Mouse (Mus musculus): ENCODE measurements around the gene Tyro3. TPM values are rescaled to one million over a fixed set of nuclear protein-coding genes. Genes with fewer than 3 reads are reported as not detected.

The Tyro3 gene
- polyA plus RNA-seq, 1 experiment from 2014 or later = 11.6 TPM

DNA sequence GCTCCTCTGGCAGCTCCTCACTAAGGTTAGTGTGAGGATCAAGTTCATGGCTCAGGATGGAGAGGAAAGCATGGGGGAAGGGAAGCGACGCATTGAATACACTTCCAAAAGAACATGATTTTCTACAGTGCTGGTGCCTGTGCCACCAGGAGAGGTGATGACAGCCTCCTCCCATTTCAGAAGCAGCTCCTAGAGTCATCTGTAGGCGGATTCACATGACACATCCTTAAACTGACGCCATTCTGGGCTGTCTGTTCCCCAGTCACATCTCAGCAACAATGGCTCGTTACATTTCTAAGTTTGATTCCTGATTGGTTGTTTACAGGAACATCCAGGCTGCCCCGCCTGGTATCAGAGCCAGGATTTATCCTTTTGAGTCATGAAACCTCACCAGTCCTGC lies 44.5 kb downstream of the Tyro3 start:
- H3K4me3 ChIP-seq = 0 out of 2 replicates have a peak overlapping the region, but pooled peaks have one; percentile 8
- peak; percentile 77 for DNase-seq (ENCODE audit: low spot score)
- 40% methylated on average over 6 of the region's 6 CpGs for WGBS
- H3K36me3 ChIP-seq = no peaks in the 10 kb centered on the region
- H3K4me1 ChIP-seq = peaks cover 3% of the 10 kb centered on the region; the same call in 1 of the 2 replicates
- no peaks in the 10 kb centered on the region for H3K27me3 ChIP-seq (ENCODE audit: insufficient read depth, poor library complexity, severe bottlenecking)
- H3K27ac ChIP-seq = no peak overlapping the region
- no peaks in the 10 kb centered on the region for H3K9me3 ChIP-seq

- WGBS = 91% methylated on average over 4 of the region's 4 CpGs
- no peaks in the 10 kb centered on the region for H3K36me3 ChIP-seq
- no peaks in the 10 kb centered on the region for H3K9me3 ChIP-seq
- H3K27me3 ChIP-seq (ENCODE audit: insufficient read depth, poor library complexity, severe bottlenecking) = no peaks in the 10 kb centered on the region
- H3K4me3 ChIP-seq = no peak overlapping the region
- H3K4me1 ChIP-seq = peaks cover 3% of the 10 kb centered on the region; the same call in 1 of the 2 replicates
- no peak overlapping the region for H3K27ac ChIP-seq
- DNase-seq (ENCODE audit: low spot score) = peak; percentile 13
Observed at GRCm38 (mm10) chr2:119843526-119843925, 46.0 kb downstream of the Tyro3 start.

- H3K27me3 ChIP-seq (ENCODE audit: insufficient read depth, poor library complexity, severe bottlenecking) = no peaks in the 10 kb centered on the region
- H3K36me3 ChIP-seq = no peaks in the 10 kb centered on the region
- 67% methylated on average over 2 of the region's 2 CpGs for WGBS
- H3K27ac ChIP-seq = no peak overlapping the region
- peaks cover 3% of the 10 kb centered on the region; the same call in 1 of the 2 replicates for H3K4me1 ChIP-seq
- no peaks in the 10 kb centered on the region for H3K9me3 ChIP-seq
- DNase-seq (ENCODE audit: low spot score) = no peak
- no peak overlapping the region for H3K4me3 ChIP-seq
Observed at GRCm38 (mm10) chr2:119845882-119846546, 48.5 kb downstream of the Tyro3 start.

- H3K27ac ChIP-seq = no peak overlapping the region
- DNase-seq (ENCODE audit: low spot score) = no peak
- no peak overlapping the region for H3K4me3 ChIP-seq
- no peaks in the 10 kb centered on the region for H3K36me3 ChIP-seq
- no peaks in the 10 kb centered on the region for H3K27me3 ChIP-seq (ENCODE audit: insufficient read depth, poor library complexity, severe bottlenecking)
- no peaks in the 10 kb centered on the region for H3K4me1 ChIP-seq
- no peaks in the 10 kb centered on the region for H3K9me3 ChIP-seq
- 57% methylated on average over 4 of the region's 4 CpGs for WGBS
Observed at GRCm38 (mm10) chr2:119846929-119847328, 49.4 kb downstream of the Tyro3 start.

DNA sequence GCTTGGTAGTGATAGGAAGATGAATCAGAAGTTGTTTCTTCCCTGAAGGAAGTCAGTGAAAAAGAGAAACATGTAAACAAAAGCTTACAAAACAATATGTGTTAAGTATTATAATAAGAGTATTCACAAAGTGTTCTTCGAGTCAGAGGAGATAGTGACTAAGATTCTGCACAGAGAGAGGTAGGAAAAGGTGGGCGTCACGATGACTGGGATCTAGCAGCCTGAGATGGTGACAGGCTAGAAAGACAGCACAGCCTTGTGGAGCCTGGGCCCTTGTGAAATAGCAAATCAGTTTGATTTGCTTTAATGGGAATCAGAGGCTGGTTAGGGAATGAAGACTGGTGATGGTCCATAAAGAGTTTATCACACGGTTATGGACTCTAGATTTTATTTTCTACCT lies 56.3 kb downstream of the Tyro3 start:
- no peak overlapping the region for H3K27ac ChIP-seq
- DNase-seq (ENCODE audit: low spot score) = no peak
- H3K9me3 ChIP-seq = no peaks in the 10 kb centered on the region
- H3K27me3 ChIP-seq (ENCODE audit: insufficient read depth, poor library complexity, severe bottlenecking) = no peaks in the 10 kb centered on the region
- H3K36me3 ChIP-seq = no peaks in the 10 kb centered on the region
- WGBS = 80% methylated on average over 4 of the region's 4 CpGs
- H3K4me1 ChIP-seq = no peaks in the 10 kb centered on the region
- H3K4me3 ChIP-seq = no peak overlapping the region

- Histone ChIP-seq H3K9me3 (no peaks in the 10 kb centered on the region), H3K4me3 (no peak overlapping the region), H3K27me3 (ENCODE audit: insufficient read depth, poor library complexity, severe bottlenecking) (no peaks in the 10 kb centered on the region), H3K36me3 (no peaks in the 10 kb centered on the region), H3K4me1 (no peaks in the 10 kb centered on the region), H3K27ac (no peak overlapping the region)
- no peak for DNase-seq (ENCODE audit: low spot score)
- 56% methylated on average over 6 of the region's 6 CpGs for WGBS
Observed at GRCm38 (mm10) chr2:119855310-119855850, 57.8 kb downstream of the Tyro3 start.

GRCm38 (mm10) chr2:119857341-119857740 lies 59.8 kb downstream of the Tyro3 start:
- no peaks in the 10 kb centered on the region for H3K9me3 ChIP-seq
- H3K4me1 ChIP-seq = no peaks in the 10 kb centered on the region
- no peak overlapping the region for H3K27ac ChIP-seq
- DNase-seq (ENCODE audit: low spot score) = no peak
- no peaks in the 10 kb centered on the region for H3K36me3 ChIP-seq
- no peaks in the 10 kb centered on the region for H3K27me3 ChIP-seq (ENCODE audit: insufficient read depth, poor library complexity, severe bottlenecking)
- no peak overlapping the region for H3K4me3 ChIP-seq
- WGBS = 88% methylated on average over 2 of the region's 2 CpGs

GRCm38 (mm10) chr2:119864484-119864883 lies 67.0 kb downstream of the Tyro3 start:
- Histone ChIP-seq H3K4me3 (no peak overlapping the region), H3K36me3 (no peaks in the 10 kb centered on the region), H3K27me3 (ENCODE audit: insufficient read depth, poor library complexity, severe bottlenecking) (no peaks in the 10 kb centered on the region), H3K27ac (no peak overlapping the region), H3K4me1 (no peaks in the 10 kb centered on the region), H3K9me3 (no peaks in the 10 kb centered on the region)
- 76% methylated on average over 4 of the region's 4 CpGs for WGBS
- no peak for DNase-seq (ENCODE audit: low spot score)

Other genes with a start within 250 kb of the Tyro3 start
- 52.0 and 56.7 TPM in 2 replicates for gene Nusap1, start 179.4 kb upstream of the Tyro3 start, polyA plus RNA-seq (2016; fragmentation: Nextera tagmentation; extraction: Ambion mirVana)
- gene Oip5, start 179.3 kb upstream of the Tyro3 start, polyA plus RNA-seq (2016; fragmentation: Nextera tagmentation; extraction: Ambion mirVana) = 30.1 and 30.8 TPM in 2 replicates
- 58.3 and 65.4 TPM in 2 replicates for gene Ndufaf1, start 134.9 kb upstream of the Tyro3 start, polyA plus RNA-seq (2016; fragmentation: Nextera tagmentation; extraction: Ambion mirVana)
- gene Rtf1, start 122.7 kb upstream of the Tyro3 start, polyA plus RNA-seq (2016; fragmentation: Nextera tagmentation; extraction: Ambion mirVana) = 26.4 and 37.4 TPM in 2 replicates
- 2.7 and 3.1 TPM in 2 replicates for gene Itpka, start 55.4 kb upstream of the Tyro3 start, polyA plus RNA-seq (2016; fragmentation: Nextera tagmentation; extraction: Ambion mirVana)
- gene Ltk, start 37.3 kb upstream of the Tyro3 start, polyA plus RNA-seq (2016; fragmentation: Nextera tagmentation; extraction: Ambion mirVana) = 0.10 and 0.13 TPM in 2 replicates
- 31.4 and 32.0 TPM in 2 replicates for gene Rpap1, start 10.2 kb upstream of the Tyro3 start, polyA plus RNA-seq (2016; fragmentation: Nextera tagmentation; extraction: Ambion mirVana)
- 24.2 and 24.6 TPM in 2 replicates for gene Mga, start 99.5 kb downstream of the Tyro3 start, polyA plus RNA-seq (2016; fragmentation: Nextera tagmentation; extraction: Ambion mirVana)
- 1.8 and 2.8 TPM in 2 replicates for gene Mapkbp1, start 175.0 kb downstream of the Tyro3 start, polyA plus RNA-seq (2016; fragmentation: Nextera tagmentation; extraction: Ambion mirVana)
- 16.8 and 17.6 TPM in 2 replicates for gene Jmjd7, start 229.8 kb downstream of the Tyro3 start, polyA plus RNA-seq (2016; fragmentation: Nextera tagmentation; extraction: Ambion mirVana)
- gene Gm28042, start 229.8 kb downstream of the Tyro3 start, polyA plus RNA-seq (2016; fragmentation: Nextera tagmentation; extraction: Ambion mirVana) = 2.6 and 5.5 TPM in 2 replicates
- 2.6 TPM in 2 replicates for gene Pla2g4b, start 235.7 kb downstream of the Tyro3 start, polyA plus RNA-seq (2016; fragmentation: Nextera tagmentation; extraction: Ambion mirVana)

All from heart, embryonic 10.5 days (tissue).